Mouse (Mus musculus) lung, postnatal 14 days (tissue): Measurements from ENCODE around the gene Vmn1r111.
"Not testable (repeated sequence)": the region's sequence is repeated elsewhere in the genome, so short reads cannot be mapped to it uniquely, and the experiment has no call there.

Experiments used
- DNase-seq: peaks from one replicate; pipeline ENCODE4 v3.0.0; 2021

The Vmn1r111 gene

DNA sequence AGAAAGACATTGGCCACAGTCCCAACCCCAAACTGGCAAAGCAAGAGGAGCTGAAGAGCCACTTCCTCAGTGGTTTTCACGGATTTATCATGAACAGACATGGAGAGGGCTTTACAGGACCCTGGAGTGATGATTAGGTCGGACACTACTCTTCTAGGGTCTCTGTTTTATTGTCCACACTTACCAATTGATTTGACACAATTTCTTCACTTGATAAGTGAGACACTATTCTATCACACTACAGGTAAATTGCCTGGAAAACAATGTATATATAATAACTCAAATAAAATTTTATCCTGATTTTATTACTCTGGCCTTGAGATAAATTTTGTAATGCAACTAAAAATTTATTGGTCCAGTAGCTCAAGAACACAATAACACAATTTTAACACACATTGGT is at the start of gene Vmn1r111:
Vmn1r111 (minus strand) TSS at position 101 of the 400 bp plus-strand sequence.
- DNase-seq = not testable (repeated sequence)

GRCm38 (mm10) chr7:20730524-20730923 is 27.5 kb upstream of the Vmn1r111 start, which contains the start of gene Gm10668:
TSS of gene Gm10668 (minus strand) at chr7:20730624.
- not testable (repeated sequence) for DNase-seq

DNA sequence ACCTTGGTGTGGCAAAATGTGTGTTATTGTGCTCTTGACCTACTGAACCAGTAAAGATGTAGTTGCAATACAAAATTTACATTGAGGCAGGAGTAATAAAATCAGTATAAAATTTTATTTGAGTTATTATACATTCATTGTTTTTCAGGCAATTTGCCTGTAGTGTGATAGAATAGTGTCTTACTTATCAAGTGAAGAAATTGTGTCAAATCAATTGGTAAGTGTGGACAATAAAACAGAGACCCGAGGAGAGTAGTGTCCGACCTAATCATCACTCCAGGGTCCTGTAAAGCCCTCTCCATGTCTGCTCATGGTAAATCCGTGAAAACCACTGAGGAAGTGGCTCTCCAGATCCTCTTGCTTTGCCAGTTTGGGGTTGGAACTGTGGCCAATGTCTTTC is 34.4 kb downstream of the Vmn1r111 start, which contains the start of gene Vmn1r107:
Vmn1r107 (plus strand) TSS at position 301 of the 400 bp plus-strand sequence.
- not testable (repeated sequence) for DNase-seq
